Mouse (Mus musculus) midbrain, embryonic 12.5 days (tissue): Measurements from ENCODE around the gene Slc13a2. TPM values are rescaled to one million over a fixed set of nuclear protein-coding genes. Genes with fewer than 3 reads are reported as not detected.

Source experiments
- ATAC-seq: fragments of 200-750 bp; cut with Nextera tagmentation; 2 replicates; pipeline ENCODE4 v1.8.0; 2017; ENCODE audit warnings: low read depth, moderate TSS enrichment, moderate library complexity; ENCODE audit not compliant: low FRiP score
- H3K27ac ChIP-seq: fragments of 300-500 bp; sonication (generic); replicated peaks from 2 replicates; pipeline ENCODE4 v1.5.1; 2016; ENCODE audit warnings: mild to moderate bottlenecking
- H3K27me3 ChIP-seq: fragments of 300-500 bp; sonication (generic); 2 replicates; pipeline ENCODE4 v1.6.1; 2016; ENCODE audit warnings: mild to moderate bottlenecking
- H3K36me3 ChIP-seq: fragments of 300-500 bp; sonication (generic); 2 replicates; pipeline ENCODE4 v1.6.1; 2016
- H3K4me1 ChIP-seq: fragments of 300-500 bp; sonication (generic); 2 replicates; pipeline ENCODE4 v1.6.1; 2016
- H3K4me2 ChIP-seq: fragments of 300-500 bp; sonication (generic); replicated peaks from 2 replicates; pipeline ENCODE4 v1.6.1; 2016; ENCODE audit warnings: mild to moderate bottlenecking, moderate library complexity
- H3K4me3 ChIP-seq: fragments of 300-500 bp; sonication (generic); 2 replicates; pipeline ENCODE4 v1.5.1; 2016; ENCODE audit warnings: mild to moderate bottlenecking
- H3K9ac ChIP-seq: fragments of 300-500 bp; sonication (generic); replicated peaks from 2 replicates; pipeline ENCODE4 v1.6.1; 2016; ENCODE audit warnings: mild to moderate bottlenecking, moderate library complexity
- H3K9me3 ChIP-seq: fragments of 300-500 bp; sonication (generic); 2 replicates; pipeline ENCODE4 v1.6.1; 2016; ENCODE audit warnings: mild to moderate bottlenecking
- WGBS: fragments of 180-500 bp; shearing (Covaris S2); methylation state at CpG from one replicate; pipeline ENCODE4 v1.1.7; 2016; 5-methylcytosine and 5-hydroxymethylcytosine counted together
- polyA plus RNA-seq: library from polyadenylated mRNA; unstranded; fragments of >200 nt; fragmentation: Nextera tagmentation; extraction: Ambion mirVana; gene quantifications from 2 replicates; pipeline ENCODE4 v1.2.1, GENCODE M21; 2016

Gene Slc13a2
- polyA plus RNA-seq, 1 experiment from 2014 or later, result not detected

GRCm38 (mm10) chr11:78385776-78386175, 36.2 kb downstream of the Slc13a2 start:
- H3K9me3 ChIP-seq, result no peaks in the 10 kb centered on the region
- no peaks in the 10 kb centered on the region for H3K4me1 ChIP-seq
- H3K9ac ChIP-seq, result no peak overlapping the region
- H3K27me3 ChIP-seq, result no peaks in the 10 kb centered on the region; the same call in 1 of the 2 replicates
- H3K36me3 ChIP-seq, result no peaks in the 10 kb centered on the region
- 90% methylated on average over 10 of the region's 10 CpGs for WGBS
- H3K4me2 ChIP-seq, result no peak overlapping the region
- ATAC-seq, result no peak
- H3K27ac ChIP-seq, result no peak overlapping the region
- no peak overlapping the region for H3K4me3 ChIP-seq

- Histone ChIP-seq H3K27me3 (peaks cover 4% of the 10 kb centered on the region), H3K4me2 (no peak overlapping the region), H3K4me3 (no peak overlapping the region), H3K9me3 (no peaks in the 10 kb centered on the region), H3K36me3 (no peaks in the 10 kb centered on the region), H3K9ac (no peak overlapping the region), H3K27ac (no peak overlapping the region), H3K4me1 (no peaks in the 10 kb centered on the region)
- WGBS, result 24% methylated on average over 5 of the region's 5 CpGs
- no peak for ATAC-seq
Measured at GRCm38 (mm10) chr11:78382701-78383100, 39.3 kb downstream of the Slc13a2 start.

GRCm38 (mm10) chr11:78382286-78382685, 39.7 kb downstream of the Slc13a2 start:
- H3K4me3 ChIP-seq, result no peak overlapping the region
- no peaks in the 10 kb centered on the region for H3K36me3 ChIP-seq
- H3K9ac ChIP-seq, result no peak overlapping the region
- H3K27me3 ChIP-seq, result peaks cover 4% of the 10 kb centered on the region
- H3K4me1 ChIP-seq, result no peaks in the 10 kb centered on the region
- ATAC-seq, result no peak
- no peak overlapping the region for H3K27ac ChIP-seq
- no peak overlapping the region for H3K4me2 ChIP-seq
- H3K9me3 ChIP-seq, result no peaks in the 10 kb centered on the region
- 84% methylated on average over 7 of the region's 7 CpGs for WGBS

GRCm38 (mm10) chr11:78380996-78381395, 41.0 kb downstream of the Slc13a2 start:
- 95% methylated on average over 3 of the region's 3 CpGs for WGBS
- Histone ChIP-seq H3K9me3 (no peaks in the 10 kb centered on the region), H3K9ac (no peak overlapping the region), H3K27ac (no peak overlapping the region), H3K36me3 (no peaks in the 10 kb centered on the region), H3K4me1 (no peaks in the 10 kb centered on the region), H3K4me2 (no peak overlapping the region), H3K27me3 (peaks cover 4% of the 10 kb centered on the region), H3K4me3 (no peak overlapping the region)
- no peak for ATAC-seq

- H3K9ac ChIP-seq, result no peak overlapping the region
- H3K9me3 ChIP-seq, result no peaks in the 10 kb centered on the region
- no peak overlapping the region for H3K4me3 ChIP-seq
- peaks cover 4% of the 10 kb centered on the region for H3K27me3 ChIP-seq
- H3K4me2 ChIP-seq, result no peak overlapping the region
- H3K36me3 ChIP-seq, result no peaks in the 10 kb centered on the region
- no peak for ATAC-seq
- H3K27ac ChIP-seq, result no peak overlapping the region
- 73% methylated on average over 4 of the region's 4 CpGs for WGBS
- H3K4me1 ChIP-seq, result no peaks in the 10 kb centered on the region
Measured at GRCm38 (mm10) chr11:78380351-78380750, 41.7 kb downstream of the Slc13a2 start.

- Histone ChIP-seq H3K4me1 (no peaks in the 10 kb centered on the region), H3K27me3 (peaks cover 4% of the 10 kb centered on the region; the same call in 1 of the 2 replicates), H3K36me3 (no peaks in the 10 kb centered on the region), H3K4me2 (no peak overlapping the region), H3K9ac (no peak overlapping the region), H3K27ac (no peak overlapping the region), H3K9me3 (no peaks in the 10 kb centered on the region), H3K4me3 (no peak overlapping the region)
- no peak for ATAC-seq
- 56% methylated on average over 12 of the region's 12 CpGs for WGBS
Measured at GRCm38 (mm10) chr11:78377549-78378159, 44.4 kb downstream of the Slc13a2 start.

- Histone ChIP-seq H3K36me3 (no peaks in the 10 kb centered on the region), H3K9ac (no peak overlapping the region), H3K4me1 (no peaks in the 10 kb centered on the region), H3K9me3 (no peaks in the 10 kb centered on the region), H3K27ac (no peak overlapping the region), H3K27me3 (peaks cover 4% of the 10 kb centered on the region; the same call in 1 of the 2 replicates), H3K4me2 (no peak overlapping the region), H3K4me3 (no peak overlapping the region)
- 76% methylated on average over 8 of the region's 8 CpGs for WGBS
- ATAC-seq, result no peak
Measured at GRCm38 (mm10) chr11:78374147-78374546, 47.9 kb downstream of the Slc13a2 start.

GRCm38 (mm10) chr11:78372610-78373009, 49.4 kb downstream of the Slc13a2 start:
- Histone ChIP-seq H3K4me1 (no peaks in the 10 kb centered on the region), H3K27ac (no peak overlapping the region), H3K4me2 (no peak overlapping the region), H3K4me3 (no peak overlapping the region), H3K9me3 (no peaks in the 10 kb centered on the region), H3K9ac (no peak overlapping the region), H3K27me3 (no peaks in the 10 kb centered on the region), H3K36me3 (no peaks in the 10 kb centered on the region)
- 62% methylated on average over 7 of the region's 7 CpGs for WGBS
- ATAC-seq, result no peak

GRCm38 (mm10) chr11:78372166-78372565, 49.9 kb downstream of the Slc13a2 start:
- H3K4me3 ChIP-seq, result no peak overlapping the region
- no peaks in the 10 kb centered on the region for H3K4me1 ChIP-seq
- 88% methylated on average over 3 of the region's 3 CpGs for WGBS
- no peak for ATAC-seq
- H3K27me3 ChIP-seq, result no peaks in the 10 kb centered on the region
- H3K27ac ChIP-seq, result no peak overlapping the region
- no peak overlapping the region for H3K4me2 ChIP-seq
- no peaks in the 10 kb centered on the region for H3K36me3 ChIP-seq
- H3K9me3 ChIP-seq, result no peaks in the 10 kb centered on the region
- H3K9ac ChIP-seq, result no peak overlapping the region

- Histone ChIP-seq H3K4me3 (no peak overlapping the region), H3K27me3 (no peaks in the 10 kb centered on the region), H3K9ac (no peak overlapping the region), H3K4me2 (no peak overlapping the region), H3K27ac (no peak overlapping the region), H3K36me3 (no peaks in the 10 kb centered on the region), H3K9me3 (no peaks in the 10 kb centered on the region), H3K4me1 (no peaks in the 10 kb centered on the region)
- 93% methylated on average over 11 of the region's 11 CpGs for WGBS
- ATAC-seq, result no peak
Measured at GRCm38 (mm10) chr11:78371711-78372110, 50.3 kb downstream of the Slc13a2 start.

- WGBS, result 57% methylated on average over 1 of the region's 1 CpGs
- no peaks in the 10 kb centered on the region for H3K9me3 ChIP-seq
- no peak overlapping the region for H3K9ac ChIP-seq
- H3K4me3 ChIP-seq, result no peak overlapping the region
- H3K27me3 ChIP-seq, result no peaks in the 10 kb centered on the region
- no peaks in the 10 kb centered on the region for H3K4me1 ChIP-seq
- no peak overlapping the region for H3K4me2 ChIP-seq
- no peak for ATAC-seq
- no peaks in the 10 kb centered on the region for H3K36me3 ChIP-seq
- no peak overlapping the region for H3K27ac ChIP-seq
Measured at GRCm38 (mm10) chr11:78370389-78370788, 51.6 kb downstream of the Slc13a2 start.

- no peaks in the 10 kb centered on the region for H3K36me3 ChIP-seq
- H3K27ac ChIP-seq, result no peak overlapping the region
- H3K27me3 ChIP-seq, result no peaks in the 10 kb centered on the region
- no peak overlapping the region for H3K4me3 ChIP-seq
- H3K9ac ChIP-seq, result no peak overlapping the region
- 90% methylated on average over 15 of the region's 15 CpGs for WGBS
- no peak overlapping the region for H3K4me2 ChIP-seq
- no peaks in the 10 kb centered on the region for H3K4me1 ChIP-seq
- ATAC-seq, result no peak
- no peaks in the 10 kb centered on the region for H3K9me3 ChIP-seq
Measured at GRCm38 (mm10) chr11:78367456-78368225, 54.4 kb downstream of the Slc13a2 start.
